Mouse (Mus musculus): ENCODE data around the gene Phf12.
A peak's percentile ranks its signal among the peaks of the same experiment; 100 is the strongest.

Gene Phf12

DNA sequence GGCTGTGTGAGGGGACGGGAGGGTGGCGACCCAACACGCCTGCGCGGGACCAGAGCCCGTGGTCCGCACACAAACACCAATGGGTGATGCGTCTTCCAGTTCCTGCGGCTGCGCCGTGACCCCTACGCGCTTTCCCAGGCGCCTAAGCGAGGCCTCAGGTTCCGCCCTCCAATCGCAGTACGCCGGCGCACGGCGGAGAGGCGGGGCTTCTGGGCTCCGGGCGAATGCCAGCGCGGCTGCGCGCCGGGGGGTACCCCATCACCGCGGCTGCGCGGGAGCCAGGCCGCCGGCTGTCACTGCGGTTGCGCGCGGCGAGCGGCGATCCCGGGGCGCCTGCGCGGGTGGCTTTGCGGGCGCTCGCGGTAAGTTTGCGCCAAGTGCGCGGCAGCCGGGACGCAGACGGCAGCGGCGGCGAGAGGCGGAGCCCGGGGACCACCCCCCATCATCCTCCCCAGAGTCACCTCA is at the start of gene Phf12:
TSS of gene Phf12 (plus strand) at position 314 of the 465 bp plus-strand sequence.
- peak; percentile 100 for DNase-seq (ENCODE audit: low read depth in 2 of 2, low spot score in 2 of 2)

DNA sequence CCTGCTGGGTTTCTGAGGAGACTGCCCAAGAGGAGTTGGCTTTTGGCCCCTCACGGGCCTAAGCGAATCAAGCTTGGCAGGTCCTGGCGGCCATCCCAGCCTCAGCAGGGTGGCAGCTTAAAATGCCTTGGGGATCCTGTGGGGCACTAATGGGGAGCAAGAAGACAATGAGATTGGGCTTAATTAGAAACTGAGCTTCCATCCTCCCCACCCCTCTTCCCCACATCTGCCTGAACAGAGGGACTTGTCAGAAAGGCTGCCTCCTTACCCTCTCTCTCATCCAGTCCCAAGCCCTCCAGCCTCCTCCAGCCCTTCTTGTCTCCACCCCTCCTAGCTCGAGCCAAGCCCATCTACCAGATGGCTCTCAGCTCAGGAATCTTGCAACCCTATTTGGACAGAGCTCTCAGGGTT is 48.4 kb upstream of the Phf12 start:
- DNase-seq (ENCODE audit: low read depth in 2 of 2, low spot score in 2 of 2) = no peak

GRCm38 (mm10) chr11:77934568-77935311 is 47.8 kb upstream of the Phf12 start:
- DNase-seq (ENCODE audit: low read depth in 2 of 2, low spot score in 2 of 2) = no peak

- no peak for DNase-seq (ENCODE audit: low read depth in 2 of 2, low spot score in 2 of 2)
Measured at GRCm38 (mm10) chr11:77936846-77937245, 45.7 kb upstream of the Phf12 start.

DNA sequence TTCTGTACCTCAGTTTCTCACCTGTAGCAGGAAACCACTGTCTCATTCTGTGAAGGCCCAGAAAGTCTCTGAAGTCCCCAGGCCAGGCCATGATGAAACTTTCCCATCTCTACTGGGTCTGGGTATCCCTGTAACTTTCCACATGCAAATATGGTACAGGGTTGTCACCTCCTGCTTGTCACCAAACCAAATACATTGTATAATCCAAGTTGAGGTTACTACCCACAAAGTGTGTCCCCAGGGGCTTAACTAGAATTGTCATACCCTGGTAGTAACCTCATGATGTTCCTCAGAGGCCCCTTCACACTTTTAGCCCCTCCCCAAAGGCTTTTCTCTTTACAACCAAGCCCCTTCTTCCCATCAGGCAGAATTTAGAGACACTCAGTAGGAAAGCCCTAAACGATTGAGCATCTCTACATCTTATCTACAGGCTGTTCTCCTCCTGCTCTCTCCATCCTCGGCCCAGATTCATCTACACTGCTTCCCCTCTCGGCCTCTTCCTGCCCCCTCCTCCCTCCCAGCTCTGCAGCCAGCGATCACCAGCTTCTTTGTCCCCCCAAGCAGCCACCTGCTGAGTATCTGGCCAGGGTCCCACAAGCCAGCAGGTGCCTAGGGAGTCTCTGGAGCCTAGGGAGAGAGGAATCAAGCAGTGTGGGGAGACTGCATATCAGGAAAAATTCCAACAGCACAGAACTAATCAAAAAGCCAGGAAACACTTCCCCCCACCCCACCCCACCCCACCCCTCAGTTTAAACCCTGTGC is 44.7 kb upstream of the Phf12 start:
- DNase-seq (ENCODE audit: low read depth in 2 of 2, low spot score in 2 of 2) = no peak

DNA sequence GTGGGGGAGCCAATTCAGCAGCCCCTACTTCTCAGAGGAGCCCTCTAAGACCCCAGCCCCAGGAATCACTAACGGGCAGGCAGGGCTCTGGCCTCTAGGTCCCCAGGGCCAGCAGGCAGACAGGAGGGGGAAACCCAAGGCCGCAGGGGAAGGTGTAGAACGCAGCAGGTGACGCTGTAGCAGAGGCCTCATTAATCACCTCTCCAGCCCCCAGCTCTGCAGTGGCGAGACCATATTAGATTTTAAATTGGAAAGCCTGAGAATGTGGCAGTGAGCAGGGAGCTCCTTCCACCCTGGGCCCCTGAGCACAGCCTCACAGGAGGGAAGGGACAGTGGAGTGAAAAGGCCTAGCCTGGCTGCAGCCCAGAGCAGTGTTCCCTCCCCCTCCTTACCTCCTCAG is 40.3 kb upstream of the Phf12 start:
- DNase-seq (ENCODE audit: low read depth in 2 of 2, low spot score in 2 of 2) = no peak

DNA sequence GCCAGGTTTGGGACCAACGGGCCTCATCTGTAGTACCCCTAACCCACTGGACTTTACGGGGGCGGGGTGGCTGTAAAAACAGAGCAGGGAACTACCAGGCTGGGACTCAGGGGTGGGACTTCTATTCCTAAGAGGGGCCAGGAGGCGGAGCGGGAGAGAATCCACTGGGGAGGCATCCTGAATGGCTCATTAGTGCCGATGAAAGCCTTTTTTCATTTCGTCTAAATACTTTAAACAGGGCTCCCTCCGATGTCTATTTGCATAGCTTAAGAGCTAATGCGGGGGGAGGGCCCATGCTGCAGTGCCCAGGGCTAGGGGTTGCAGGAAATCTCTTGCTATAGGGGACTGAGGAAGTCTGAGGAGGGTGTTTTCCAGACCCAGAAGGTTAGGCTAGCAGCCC is 34.7 kb upstream of the Phf12 start:
- DNase-seq (ENCODE audit: low read depth in 2 of 2, low spot score in 2 of 2) = no peak

- no peak for DNase-seq (ENCODE audit: low read depth in 2 of 2, low spot score in 2 of 2)
Measured at GRCm38 (mm10) chr11:77950125-77950685, 32.3 kb upstream of the Phf12 start.

- DNase-seq (ENCODE audit: low read depth in 2 of 2, low spot score in 2 of 2) = no peak
Measured at GRCm38 (mm10) chr11:77950797-77951228, 31.7 kb upstream of the Phf12 start.

DNA sequence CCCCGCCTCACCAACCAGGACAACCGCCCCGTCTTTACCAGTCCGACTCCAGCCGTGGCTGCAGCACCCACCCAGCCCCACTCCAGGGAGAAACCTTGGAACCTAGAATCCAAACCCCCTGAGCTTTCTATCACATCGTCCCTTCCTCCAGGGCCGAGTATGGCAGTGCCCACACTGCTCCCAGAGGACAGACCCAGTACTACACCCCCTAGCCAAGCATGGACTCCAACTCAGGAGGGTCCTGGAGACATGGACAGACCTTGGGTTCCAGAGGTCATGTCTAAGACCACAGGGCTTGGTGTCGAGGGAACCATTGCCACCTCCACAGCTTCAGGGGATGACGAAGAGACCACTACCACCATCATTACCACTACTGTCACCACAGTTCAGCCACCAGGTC is 28.9 kb upstream of the Phf12 start:
- no peak for DNase-seq (ENCODE audit: low read depth in 2 of 2, low spot score in 2 of 2)

GRCm38 (mm10) chr11:77956428-77956827 is 26.1 kb upstream of the Phf12 start:
- no peak for DNase-seq (ENCODE audit: low read depth in 2 of 2, low spot score in 2 of 2)

DNA sequence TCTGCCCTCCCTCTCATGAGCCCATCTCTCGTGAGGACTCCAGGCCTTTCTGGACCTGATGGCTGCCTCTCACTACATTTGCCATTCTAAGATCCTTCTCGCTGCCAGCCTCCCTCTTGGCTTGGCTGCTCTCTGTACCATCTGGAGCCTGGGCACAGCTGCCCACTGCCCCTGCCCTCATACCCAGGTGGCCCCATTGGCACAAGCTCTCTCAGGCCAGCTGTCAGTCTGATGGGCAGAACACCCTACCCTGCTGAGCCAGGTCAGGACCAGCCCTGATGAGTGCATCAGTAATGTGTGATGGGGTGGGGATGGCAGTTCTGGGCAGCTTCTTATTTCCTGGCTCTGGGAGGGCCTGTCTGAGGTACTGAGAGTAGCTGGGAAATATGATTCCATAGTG is 24.3 kb upstream of the Phf12 start:
- DNase-seq (ENCODE audit: low read depth in 2 of 2, low spot score in 2 of 2) = no peak

- DNase-seq (ENCODE audit: low read depth in 2 of 2, low spot score in 2 of 2) = no peak
Measured at GRCm38 (mm10) chr11:77958932-77959331, 23.6 kb upstream of the Phf12 start.

GRCm38 (mm10) chr11:77960199-77960598 is 22.4 kb upstream of the Phf12 start:
- DNase-seq (ENCODE audit: low read depth in 2 of 2, low spot score in 2 of 2) = no peak

GRCm38 (mm10) chr11:77960898-77961297 is 21.7 kb upstream of the Phf12 start:
- DNase-seq (ENCODE audit: low read depth in 2 of 2, low spot score in 2 of 2) = no peak

GRCm38 (mm10) chr11:77962946-77963345 is 19.6 kb upstream of the Phf12 start:
- DNase-seq (ENCODE audit: low read depth in 2 of 2, low spot score in 2 of 2) = no peak

DNA sequence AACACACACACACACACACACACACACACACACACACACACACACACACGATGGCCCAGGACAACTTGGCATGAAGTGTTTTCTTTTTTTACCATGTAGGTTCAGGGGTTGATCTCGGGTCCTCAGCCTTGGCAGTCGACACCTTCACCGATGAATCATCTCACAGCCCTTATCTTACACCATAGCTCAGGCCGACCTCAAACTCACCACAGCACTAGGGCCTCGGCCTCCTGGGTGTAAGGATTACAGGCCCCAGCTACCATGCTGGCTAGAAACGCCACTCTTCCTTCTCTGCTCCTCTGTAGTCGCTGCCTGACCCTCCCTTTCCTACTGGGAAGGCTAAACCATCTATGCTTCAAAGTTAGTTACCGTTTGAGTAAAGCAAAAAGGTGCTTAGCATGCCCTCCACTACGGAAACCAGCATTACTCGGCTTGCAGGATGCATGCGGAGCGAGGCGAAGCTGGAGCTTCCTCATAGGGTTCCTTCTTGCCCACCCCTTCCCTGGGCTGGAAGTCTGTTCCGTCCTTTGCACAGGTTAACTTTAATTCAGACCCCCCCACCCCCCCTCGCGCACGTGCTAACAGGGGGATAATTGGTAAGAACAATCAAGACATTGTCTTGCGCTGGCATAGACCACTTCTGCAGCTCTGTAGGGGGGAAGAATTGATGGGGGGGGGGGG is 18.0 kb upstream of the Phf12 start:
- no peak for DNase-seq (ENCODE audit: low read depth in 2 of 2, low spot score in 2 of 2)

DNA sequence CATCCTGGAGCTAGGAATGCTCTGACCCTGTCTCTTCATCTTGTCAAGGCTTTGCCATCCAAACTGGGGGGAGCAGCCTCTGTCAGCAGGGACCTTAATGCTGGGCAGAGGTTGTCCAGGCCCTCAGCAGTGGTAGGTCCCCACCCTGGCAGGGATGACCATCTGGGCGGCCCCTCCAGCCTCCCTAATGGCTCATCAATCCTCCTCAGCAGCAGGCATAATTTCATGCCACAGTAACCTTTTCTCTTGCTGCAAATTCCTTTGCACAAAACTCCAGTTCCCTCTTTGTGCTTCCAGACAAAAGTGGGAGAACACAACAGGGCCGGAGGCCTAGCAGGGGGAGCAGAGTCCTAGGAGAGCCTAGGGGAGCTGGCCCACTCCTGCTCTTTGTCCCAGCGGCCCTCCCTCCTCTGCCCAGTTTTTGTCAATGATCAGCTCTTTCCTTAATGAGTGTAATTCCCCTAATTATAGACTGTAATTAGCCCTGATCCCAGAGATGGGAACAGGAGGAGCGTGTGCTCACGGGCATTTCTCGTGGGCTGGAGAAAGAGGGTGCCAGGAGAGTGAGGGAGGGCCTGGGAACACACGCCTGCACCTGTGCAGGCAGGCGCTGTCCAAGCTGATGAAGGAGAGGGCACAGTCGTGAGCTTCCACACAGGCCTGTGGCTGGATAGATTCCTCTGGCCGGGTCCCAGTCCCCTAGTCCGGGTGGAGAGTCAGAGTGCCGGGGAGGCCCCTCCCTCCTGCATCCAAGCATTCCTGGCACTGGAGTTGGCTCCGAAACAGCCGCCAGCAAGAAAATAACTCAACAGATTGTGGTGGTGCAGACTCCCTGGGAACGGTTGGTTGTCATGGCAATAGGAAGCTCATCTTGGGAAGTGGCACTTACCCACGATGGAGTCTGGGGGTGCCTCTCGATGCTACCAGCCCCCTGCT is 17.2 kb upstream of the Phf12 start:
- no peak for DNase-seq (ENCODE audit: low read depth in 2 of 2, low spot score in 2 of 2)

DNA sequence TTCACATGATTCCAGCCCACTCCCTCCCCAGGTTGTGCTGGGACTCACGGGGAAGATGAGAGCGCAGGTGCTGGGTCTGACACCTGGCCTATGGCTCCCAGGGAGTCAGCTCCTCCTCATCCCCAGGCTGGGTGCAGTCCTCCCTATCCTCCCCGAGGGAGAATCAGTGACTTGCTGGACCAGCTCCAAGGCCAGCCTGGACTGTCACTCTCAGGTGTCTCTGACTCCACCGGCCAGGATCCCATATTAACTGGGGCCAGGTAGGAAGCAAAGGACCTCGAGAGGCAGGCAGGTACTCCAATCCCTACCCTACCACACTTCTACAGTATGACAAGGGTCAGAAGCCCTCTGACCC is 16.5 kb upstream of the Phf12 start:
- no peak for DNase-seq (ENCODE audit: low read depth in 2 of 2, low spot score in 2 of 2)

DNA sequence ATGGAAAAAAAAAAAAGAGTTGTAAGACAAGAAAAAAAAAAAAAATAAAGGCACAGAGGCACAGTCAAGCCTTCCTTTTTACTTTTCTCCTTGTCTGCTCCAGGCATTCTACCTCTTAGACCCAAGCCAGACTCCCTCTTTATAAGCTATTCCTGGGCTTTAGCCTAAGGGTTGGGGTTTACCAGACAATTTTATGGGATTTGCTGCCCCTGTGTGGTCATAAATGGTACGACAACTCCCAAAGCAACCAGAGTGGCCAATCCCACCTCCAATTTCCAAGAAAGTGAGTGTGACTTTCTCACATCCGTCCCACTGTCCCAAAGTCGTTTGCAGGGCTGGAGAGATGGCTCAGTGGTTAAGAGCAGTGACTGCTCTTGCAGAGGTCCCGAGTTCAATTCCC is 15.4 kb upstream of the Phf12 start:
- peak; percentile 61 to 68 for DNase-seq (ENCODE audit: low read depth in 2 of 2, low spot score in 2 of 2)

DNA sequence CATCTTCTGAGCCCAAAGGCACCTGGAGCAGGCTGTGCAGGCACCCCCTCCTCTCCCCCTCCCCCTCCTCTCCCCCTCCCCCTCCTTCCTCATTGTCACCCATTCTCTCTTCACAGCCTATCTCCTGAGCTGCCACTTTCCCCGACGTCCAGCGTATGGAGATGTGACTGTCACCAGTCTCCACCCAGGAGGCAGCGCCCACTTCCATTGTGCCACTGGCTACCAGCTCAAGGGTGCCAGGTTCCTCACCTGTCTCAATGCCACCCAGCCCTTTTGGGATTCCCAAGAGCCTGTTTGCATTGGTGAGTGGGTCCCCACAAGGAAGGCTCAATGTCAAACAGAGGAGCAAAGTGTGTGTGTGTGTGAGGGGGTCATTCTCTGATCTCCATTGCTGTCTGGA is 13.8 kb upstream of the Phf12 start:
- DNase-seq (ENCODE audit: low read depth in 2 of 2, low spot score in 2 of 2) = no peak

Data from CD8-positive naive resting alpha-beta T cell, adult 2 months (primary cell).